Mouse (Mus musculus) hindbrain, embryonic 16.5 days (tissue): ENCODE measurements around the gene Ppp1r27. TPM values are rescaled to one million over a fixed set of nuclear protein-coding genes. Genes with fewer than 3 reads are reported as not detected.

Experiments used
- ATAC-seq: fragments of 200-750 bp; cut with Nextera tagmentation; 2 replicates; pipeline ENCODE4 v1.8.0; 2017; ENCODE audit warnings: moderate TSS enrichment, moderate library complexity
- H3K27ac ChIP-seq: fragments of 300-500 bp; sonication (generic); 2 replicates; pipeline ENCODE4 v1.5.1; 2014; ENCODE audit warnings: low read depth, mild to moderate bottlenecking, control low read depth, low read length, moderate library complexity
- H3K27me3 ChIP-seq: fragments of 300-500 bp; sonication (generic); replicated peaks from 2 replicates; pipeline ENCODE4 v1.6.1; 2014; ENCODE audit warnings: low read length; ENCODE audit not compliant: control insufficient read depth, insufficient read depth
- H3K36me3 ChIP-seq: fragments of 300-500 bp; sonication (generic); 2 replicates; pipeline ENCODE4 v1.6.1; 2014; ENCODE audit warnings: mild to moderate bottlenecking, low read length, moderate library complexity, mixed read lengths; ENCODE audit not compliant: control insufficient read depth, insufficient read depth
- H3K4me1 ChIP-seq: fragments of 300-500 bp; sonication (generic); 2 replicates; pipeline ENCODE4 v1.6.1; 2014; ENCODE audit warnings: low read depth, low read length; ENCODE audit not compliant: control insufficient read depth, insufficient read depth
- H3K4me2 ChIP-seq: fragments of 300-500 bp; sonication (generic); 2 replicates; pipeline ENCODE4 v1.6.1; 2014; ENCODE audit warnings: mild to moderate bottlenecking, low read length, control low read depth, moderate library complexity
- H3K4me3 ChIP-seq: fragments of 300-500 bp; sonication (generic); 2 replicates; pipeline ENCODE4 v1.5.1; 2014; ENCODE audit warnings: mild to moderate bottlenecking, low read length, control low read depth, moderate library complexity
- H3K9ac ChIP-seq: fragments of 300-500 bp; sonication (generic); 2 replicates; pipeline ENCODE4 v1.6.1; 2014; ENCODE audit warnings: low read depth, mild to moderate bottlenecking, control low read depth, low read length, moderate library complexity
- H3K9me3 ChIP-seq: fragments of 300-500 bp; sonication (generic); 2 replicates; pipeline ENCODE4 v1.6.1; 2014; ENCODE audit warnings: mild to moderate bottlenecking, low read length, moderate library complexity; ENCODE audit not compliant: control insufficient read depth
- WGBS: fragments of 180-500 bp; shearing (Covaris S2); extraction: QIAGEN DNeasy Blood & Tissue Kit; methylation state at CpG from one replicate; pipeline ENCODE4 v1.1.7; 2014; 5-methylcytosine and 5-hydroxymethylcytosine counted together
- polyA plus RNA-seq: library from polyadenylated mRNA; unstranded; fragments of >200 nt; fragmentation: Nextera tagmentation; extraction: Ambion mirVana; gene quantifications from 2 replicates; pipeline ENCODE4 v1.2.1, GENCODE M21; 2015

Ppp1r27 gene
- polyA plus RNA-seq, 1 experiment from 2014 or later, result not detected

- Histone ChIP-seq H3K4me2 (no peak overlapping the region), H3K27ac (no peak overlapping the region), H3K4me3 (no peak overlapping the region), H3K9me3 (no peaks in the 10 kb centered on the region), H3K9ac (no peak overlapping the region), H3K27me3 (no peaks in the 10 kb centered on the region), H3K4me1 (peaks cover 18% of the 10 kb centered on the region), H3K36me3 (no peaks in the 10 kb centered on the region)
- WGBS, result 83% methylated on average over 5 of the region's 5 CpGs
- no peak for ATAC-seq
These were observed 1.8 kb upstream of the Ppp1r27 start for GRCm38 (mm10) chr11:120552736-120553135.

DNA sequence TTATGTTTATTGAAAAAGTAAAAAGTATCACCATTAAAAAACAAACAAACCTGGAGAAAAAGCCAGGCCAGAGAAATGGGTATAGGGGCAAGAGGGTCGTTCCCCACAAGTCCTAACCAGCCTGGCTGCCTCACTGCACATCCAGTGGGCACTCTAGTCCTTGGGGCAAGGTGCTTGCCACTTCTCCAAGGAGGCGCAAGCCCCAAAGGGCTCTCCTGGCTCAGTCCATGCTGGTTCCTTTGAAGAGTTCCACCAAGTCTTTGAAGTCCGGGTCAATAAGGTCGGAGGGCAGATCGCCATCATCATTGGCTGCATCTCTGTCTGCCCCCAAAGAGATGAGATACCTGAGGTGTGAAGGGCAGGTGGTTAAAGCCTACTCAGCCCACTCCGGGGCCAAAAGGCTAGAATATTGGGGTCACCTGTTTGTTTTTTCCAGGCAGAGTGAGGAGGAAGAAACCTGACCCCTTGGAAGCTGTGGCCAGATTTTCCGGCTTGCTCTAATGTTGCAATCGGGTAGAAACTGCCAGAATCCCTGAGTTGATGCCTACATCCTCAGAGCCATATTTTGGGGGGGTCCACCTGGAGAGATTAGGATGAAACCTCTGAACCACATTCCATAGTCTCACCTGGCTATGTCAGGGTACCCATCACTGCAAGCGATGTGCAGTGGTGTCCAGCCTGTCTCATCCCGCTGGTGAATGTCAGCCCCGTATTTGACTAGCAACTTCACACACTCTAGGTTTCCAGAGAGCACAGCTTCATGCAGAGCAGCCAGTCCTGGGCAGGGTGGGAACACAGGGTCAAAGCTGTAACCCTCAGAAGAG is 734 bp downstream of the Ppp1r27 start:
- Histone ChIP-seq H3K27me3 (no peaks in the 10 kb centered on the region), H3K4me3 (peak overlapping the region; percentile 71), H3K27ac (peak overlapping the region; percentile 90), H3K9me3 (no peaks in the 10 kb centered on the region), H3K4me2 (peak overlapping the region; percentile 68), H3K36me3 (no peaks in the 10 kb centered on the region), H3K9ac (peak overlapping the region; percentile 87), H3K4me1 (peaks cover 20% of the 10 kb centered on the region)
- WGBS, result 74% methylated on average over 11 of the region's 11 CpGs
- peak; percentile 1; the same call in 1 of the 2 replicates for ATAC-seq

- H3K9ac ChIP-seq, result peak within 1 kb of the TSS; percentile 87
- ATAC-seq, result peak; percentile 94
- peak within 1 kb of the TSS; percentile 68 for H3K4me2 ChIP-seq
- peaks cover 2% of the 10 kb centered on the region; the same call in 1 of the 2 replicates for H3K36me3 ChIP-seq
- WGBS, result under 1% methylated on average over 49 of the region's 87 CpGs
- peak within 1 kb of the TSS; percentile 90 for H3K27ac ChIP-seq
- H3K4me3 ChIP-seq, result peak within 1 kb of the TSS; percentile 71
- no peaks in the 10 kb centered on the region for H3K9me3 ChIP-seq
- peaks cover 20% of the 10 kb centered on the region for H3K4me1 ChIP-seq
- H3K27me3 ChIP-seq, result no peaks in the 10 kb centered on the region
These were observed 1.6 kb downstream of the Ppp1r27 start, which contains the start of gene Mcrip1 for GRCm38 (mm10) chr11:120549168-120549945. Gene Mcrip1, minus strand, starts transcription at chr11:120549727.

GRCm38 (mm10) chr11:120548786-120549167 is 2.2 kb downstream of the Ppp1r27 start:
- Histone ChIP-seq H3K9ac (peak overlapping the region; percentile 87), H3K36me3 (peaks cover 7% of the 10 kb centered on the region; the same call in 1 of the 2 replicates), H3K4me1 (peaks cover 20% of the 10 kb centered on the region), H3K27ac (peak overlapping the region; percentile 90), H3K9me3 (no peaks in the 10 kb centered on the region), H3K4me2 (peak overlapping the region; percentile 68), H3K27me3 (no peaks in the 10 kb centered on the region), H3K4me3 (peak overlapping the region; percentile 71)
- WGBS, result 30% methylated on average over 7 of the region's 7 CpGs
- ATAC-seq, result no peak

DNA sequence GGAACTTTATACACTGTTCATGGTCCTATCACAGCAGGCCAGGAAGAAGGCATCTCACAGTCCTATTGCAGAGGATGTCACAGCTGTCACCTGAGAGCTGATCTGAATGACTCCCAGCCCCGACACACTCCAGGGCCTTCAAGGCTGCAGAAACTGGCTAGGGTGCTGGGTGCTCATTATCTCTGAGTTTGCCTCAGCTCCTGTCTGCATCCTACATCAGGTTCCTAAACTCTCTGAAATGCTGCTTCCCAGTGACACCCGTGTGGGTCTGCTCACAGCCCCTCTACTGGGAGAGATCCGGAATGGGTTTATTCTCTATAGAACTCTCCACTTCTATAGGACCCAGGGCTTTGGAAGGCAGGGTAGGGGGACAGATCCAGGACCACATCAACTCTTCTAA is 2.7 kb downstream of the Ppp1r27 start:
- H3K9ac ChIP-seq, result peak overlapping the region; percentile 87
- peaks cover 20% of the 10 kb centered on the region for H3K4me1 ChIP-seq
- peak overlapping the region; percentile 71 for H3K4me3 ChIP-seq
- H3K36me3 ChIP-seq, result peaks cover 10% of the 10 kb centered on the region
- WGBS, result 74% methylated on average over 3 of the region's 3 CpGs
- H3K9me3 ChIP-seq, result no peaks in the 10 kb centered on the region
- no peak overlapping the region for H3K27ac ChIP-seq
- no peak for ATAC-seq
- no peaks in the 10 kb centered on the region for H3K27me3 ChIP-seq
- H3K4me2 ChIP-seq, result peak overlapping the region; percentile 68

- Histone ChIP-seq H3K27ac (no peak overlapping the region), H3K4me1 (peaks cover 20% of the 10 kb centered on the region), H3K4me3 (no peak overlapping the region), H3K9ac (no peak overlapping the region), H3K27me3 (no peaks in the 10 kb centered on the region), H3K36me3 (peaks cover 10% of the 10 kb centered on the region), H3K9me3 (no peaks in the 10 kb centered on the region), H3K4me2 (no peak overlapping the region)
- 60% methylated on average over 2 of the region's 2 CpGs for WGBS
- ATAC-seq, result no peak
These were observed 3.5 kb downstream of the Ppp1r27 start for GRCm38 (mm10) chr11:120547469-120547868.

- 93% methylated on average over 3 of the region's 3 CpGs for WGBS
- H3K9ac ChIP-seq, result no peak overlapping the region
- H3K36me3 ChIP-seq, result peaks cover 11% of the 10 kb centered on the region
- H3K4me1 ChIP-seq, result peaks cover 20% of the 10 kb centered on the region
- no peak overlapping the region for H3K4me3 ChIP-seq
- ATAC-seq, result no peak
- no peak overlapping the region for H3K27ac ChIP-seq
- no peaks in the 10 kb centered on the region for H3K9me3 ChIP-seq
- no peaks in the 10 kb centered on the region for H3K27me3 ChIP-seq
- H3K4me2 ChIP-seq, result no peak overlapping the region
These were observed 5.0 kb downstream of the Ppp1r27 start for GRCm38 (mm10) chr11:120545964-120546363.

GRCm38 (mm10) chr11:120542376-120542775 is 8.6 kb downstream of the Ppp1r27 start:
- no peak overlapping the region for H3K4me2 ChIP-seq
- H3K4me3 ChIP-seq, result no peak overlapping the region
- peaks cover 11% of the 10 kb centered on the region for H3K36me3 ChIP-seq
- H3K27me3 ChIP-seq, result no peaks in the 10 kb centered on the region
- no peaks in the 10 kb centered on the region for H3K9me3 ChIP-seq
- no peak overlapping the region for H3K27ac ChIP-seq
- peaks cover 21% of the 10 kb centered on the region for H3K4me1 ChIP-seq
- 88% methylated on average over 6 of the region's 6 CpGs for WGBS
- ATAC-seq, result no peak
- no peak overlapping the region for H3K9ac ChIP-seq

DNA sequence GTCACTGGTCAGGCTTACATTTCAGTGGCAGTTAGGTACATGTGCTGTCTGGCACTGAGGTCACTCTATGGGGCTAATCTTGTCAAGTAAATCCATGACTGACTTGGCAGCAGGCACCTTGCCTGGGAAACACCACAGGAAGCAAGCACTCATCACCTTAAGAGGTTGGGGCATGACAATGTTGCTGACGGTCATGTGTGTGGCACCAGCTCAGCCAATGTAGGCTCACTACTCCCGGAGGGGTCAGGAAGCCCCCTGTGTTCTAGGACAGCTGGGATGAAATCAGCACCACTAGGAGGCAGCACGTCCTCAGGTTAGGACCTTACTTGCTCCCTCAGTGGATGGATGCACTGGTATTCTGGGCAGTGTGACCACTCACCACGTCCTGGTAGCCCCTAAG is 9.0 kb downstream of the Ppp1r27 start:
- Histone ChIP-seq H3K4me2 (no peak overlapping the region), H3K9ac (no peak overlapping the region), H3K36me3 (peaks cover 11% of the 10 kb centered on the region), H3K27me3 (no peaks in the 10 kb centered on the region), H3K4me3 (no peak overlapping the region), H3K4me1 (peaks cover 21% of the 10 kb centered on the region), H3K27ac (no peak overlapping the region), H3K9me3 (no peaks in the 10 kb centered on the region)
- ATAC-seq, result no peak
- WGBS, result 26% methylated on average over 4 of the region's 4 CpGs
